Mouse (Mus musculus) neural tube, postnatal 0 days (tissue): ENCODE measurements around the gene Ostc. TPM values are rescaled to one million over a fixed set of nuclear protein-coding genes. Genes with fewer than 3 reads are reported as not detected.

Experiments used
- polyA plus RNA-seq: library from polyadenylated mRNA; unstranded; fragments of >200 nt; fragmentation: Nextera tagmentation; extraction: Ambion mirVana; gene quantifications from 2 replicates; pipeline ENCODE4 v1.2.1, GENCODE M21; 2015

The Ostc gene
- 182 and 199 TPM in 2 replicates for polyA plus RNA-seq

GRCm38 (mm10) chr3:130708967-130709924 is at the start of gene Ostc:
Ostc (minus strand) TSS chr3:130709444.

GRCm38 (mm10) chr3:130730189-130730653 is 21.0 kb upstream of the Ostc start, which contains the start of gene Rpl34:
Rpl34 (minus strand) TSS chr3:130730398.

Other genes with a start within 250 kb of the Ostc start
- 0.14 and 0.20 TPM in 2 replicates for gene Etnppl, start 92.0 kb downstream of the Ostc start, polyA plus RNA-seq
- 523 and 549 TPM in 2 replicates for gene Rpl34, start 21.0 kb upstream of the Ostc start, polyA plus RNA-seq